Comparison of ENCODE assay signal across 8 mouse cellular contexts in genomic region chr6:99521038-99521640, GRCm38 (mm10). TPM values are rescaled to one million over a fixed set of nuclear protein-coding genes. Genes with fewer than 3 reads are reported as not detected.
DNase-seq lines count a peak whose midpoint lies in the region; ATAC-seq and TF ChIP-seq lines count a peak whose summit lies in the region.

No protein-coding gene starts in this region.

- no peaks in the 10 kb centered on the region for H3K9me3 ChIP-seq in ES-Bruce4 (replicated peaks; ENCODE audit: control insufficient read depth, insufficient read depth, low read length, poor library complexity, severe bottlenecking)
- H3K9me3 ChIP-seq in forebrain, embryonic 15.5 days = no peaks in the 10 kb centered on the region

- H3K4me2 ChIP-seq in forebrain, embryonic 15.5 days (replicated peaks) = peak overlapping the region; percentile 98

- no peak for TF ChIP-seq CTCF in ES-Bruce4 (IDR thresholded peaks at IDR 0.05; ENCODE audit: low read depth, low read length)

- TF ChIP-seq EP300 in ES-Bruce4 (IDR thresholded peaks at IDR 0.05; ENCODE audit: insufficient read depth, low read depth, low read length) = no peak

- under 1% methylated on average over 51 of the region's 54 CpGs for WGBS in forebrain, embryonic 15.5 days

- peak; percentile 57 for DNase-seq in brain, adult 2 months (ENCODE audit: low read depth, low spot score)
- DNase-seq in heart, postnatal 4 days = peak; percentile 72
- DNase-seq in layer of hippocampus, postnatal 14 days (ENCODE audit: low spot score in 2 of 2) = peak; percentile 22 to 32
- peak; percentile 77 for DNase-seq in lung, postnatal 36 days
- DNase-seq in right cerebral cortex, postnatal 14 days = peak; percentile 57
- peak; percentile 56 to 71 for DNase-seq in urinary bladder, postnatal 4 days (ENCODE audit: low spot score in 2 of 2)

- H3K4me1 ChIP-seq in ES-Bruce4 (ENCODE audit: control insufficient read depth, insufficient read depth, low read length) = no peaks in the 10 kb centered on the region
- H3K4me1 ChIP-seq in forebrain, embryonic 15.5 days = peaks cover 28% of the 10 kb centered on the region

- no peak for TF ChIP-seq POLR2A in ES-Bruce4 (IDR thresholded peaks at IDR 0.05; ENCODE audit: insufficient read depth, low read length)

- peaks cover 26% of the 10 kb centered on the region for H3K27me3 ChIP-seq in ES-Bruce4 (ENCODE audit: control insufficient read depth, insufficient read depth, low read length, poor library complexity, severe bottlenecking)
- no peaks in the 10 kb centered on the region for H3K27me3 ChIP-seq in forebrain, embryonic 15.5 days

- no peak overlapping the region for H3K27ac ChIP-seq in ES-Bruce4 (ENCODE audit: insufficient read depth, low read length)
- H3K27ac ChIP-seq in forebrain, embryonic 15.5 days (replicated peaks) = peak overlapping the region; percentile 100

- peak; percentile 46 for ATAC-seq in forebrain, embryonic 15.5 days (replicated peaks)

- no peaks in the 10 kb centered on the region for H3K36me3 ChIP-seq in ES-Bruce4 (ENCODE audit: control insufficient read depth, insufficient read depth, low read length, poor library complexity, severe bottlenecking)
- no peaks in the 10 kb centered on the region for H3K36me3 ChIP-seq in forebrain, embryonic 15.5 days

- H3K9ac ChIP-seq in ES-Bruce4 (ENCODE audit: low read depth, poor library complexity, severe bottlenecking) = peak overlapping the region; percentile 19
- peak overlapping the region; percentile 98 for H3K9ac ChIP-seq in forebrain, embryonic 15.5 days (replicated peaks)

- peak overlapping the region; percentile 72 for H3K4me3 ChIP-seq in ES-Bruce4 (ENCODE audit: low read depth, low read length)
- peak overlapping the region; percentile 62 for H3K4me3 ChIP-seq in forebrain, embryonic 15.5 days

RNA-seq across cellular contexts. Expression of gene Foxp1, which starts 1.4 kb away (rescaled TPM):
- 31.7 and 33.5 TPM in 2 replicates for polyA plus RNA-seq in ES-Bruce4 (2011; ENCODE audit: insufficient read depth, insufficient read length, low read depth, missing spikeins)
- polyA plus RNA-seq in forebrain, embryonic 15.5 days (2015; fragmentation: Nextera tagmentation; extraction: Ambion mirVana) = 102 and 111 TPM in 2 replicates
- 10 to 100 TPM; 66.1 to 67.0 TPM for total RNA-seq in heart, postnatal 4 days (2021)
- total RNA-seq in layer of hippocampus, postnatal 14 days (2021) = 10 to 100 TPM; 95.0 to 96.7 TPM

Comparison
In these comparisons a context has a peak if more than half of its experiments do, and no peak if none do; other contexts are left out.
1. DNase-seq: peak in every context shown above with its lines; median percentile 77 in lung, postnatal 36 days; 72 in heart, postnatal 4 days; 64 in urinary bladder, postnatal 4 days; 57 in brain, adult 2 months; 57 in right cerebral cortex, postnatal 14 days; 27 in layer of hippocampus, postnatal 14 days.